Mouse (Mus musculus): ENCODE measurements around the gene Spns3.

DNA sequence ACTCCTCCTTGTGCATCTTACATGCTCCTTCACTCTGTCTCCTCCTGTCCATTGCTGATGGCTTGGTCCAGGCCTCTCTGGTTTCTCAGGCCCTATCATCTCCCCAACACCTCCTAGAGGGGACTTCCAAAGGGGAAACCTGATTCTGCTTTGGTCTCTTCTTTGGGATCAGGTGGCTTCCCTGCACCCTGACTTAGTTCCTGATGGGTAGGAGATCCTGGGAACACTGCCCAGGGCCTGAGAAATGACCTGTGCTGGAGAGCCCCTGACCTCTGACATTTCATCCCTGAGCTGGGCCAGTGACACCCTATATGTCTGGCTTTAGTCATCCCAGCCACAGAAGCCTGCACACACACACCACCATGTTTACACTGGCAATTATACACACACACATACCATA is 42.7 kb downstream of the Spns3 start:
- TF ChIP-seq POLR2A (IDR thresholded peaks at IDR 0.05; ENCODE audit: borderline replicate concordance, extremely low read depth, insufficient read depth, insufficient read length, poor library complexity, severe bottlenecking) (no peak), CTCF (IDR thresholded peaks at IDR 0.05; ENCODE audit: borderline replicate concordance, extremely low read depth, insufficient read depth, insufficient read length) (no peak)
